Mouse (Mus musculus): ENCODE measurements around the gene Pdzrn3.

Gene Pdzrn3

GRCm38 (mm10) chr6:101259411-101259810 lies 118.3 kb downstream of the Pdzrn3 start:
- no peak for DNase-seq (ENCODE audit: low read depth, low spot score)

- no peak for DNase-seq (ENCODE audit: low read depth, low spot score)
Measured at GRCm38 (mm10) chr6:101257418-101257817, 120.3 kb downstream of the Pdzrn3 start.

GRCm38 (mm10) chr6:101254652-101255051 lies 123.0 kb downstream of the Pdzrn3 start:
- DNase-seq (ENCODE audit: low read depth, low spot score), result no peak

GRCm38 (mm10) chr6:101251916-101252603 lies 125.6 kb downstream of the Pdzrn3 start:
- DNase-seq (ENCODE audit: low read depth, low spot score), result no peak

GRCm38 (mm10) chr6:101251160-101251559 lies 126.5 kb downstream of the Pdzrn3 start:
- DNase-seq (ENCODE audit: low read depth, low spot score), result no peak

- DNase-seq (ENCODE audit: low read depth, low spot score), result no peak
Measured at GRCm38 (mm10) chr6:101246137-101246536, 131.6 kb downstream of the Pdzrn3 start.

- no peak for DNase-seq (ENCODE audit: low read depth, low spot score)
Measured at GRCm38 (mm10) chr6:101244355-101244754, 133.3 kb downstream of the Pdzrn3 start.

GRCm38 (mm10) chr6:101243189-101243815 lies 134.4 kb downstream of the Pdzrn3 start:
- no peak for DNase-seq (ENCODE audit: low read depth, low spot score)

GRCm38 (mm10) chr6:101236641-101237246 lies 141.0 kb downstream of the Pdzrn3 start:
- no peak for DNase-seq (ENCODE audit: low read depth, low spot score)

- no peak for DNase-seq (ENCODE audit: low read depth, low spot score)
Measured at GRCm38 (mm10) chr6:101236230-101236629, 141.5 kb downstream of the Pdzrn3 start.

- DNase-seq (ENCODE audit: low read depth, low spot score), result no peak
Measured at GRCm38 (mm10) chr6:101234349-101234748, 143.3 kb downstream of the Pdzrn3 start.

- no peak for DNase-seq (ENCODE audit: low read depth, low spot score)
Measured at GRCm38 (mm10) chr6:101233680-101234079, 144.0 kb downstream of the Pdzrn3 start.

- no peak for DNase-seq (ENCODE audit: low read depth, low spot score)
Measured at GRCm38 (mm10) chr6:101227294-101227855, 150.3 kb downstream of the Pdzrn3 start.

GRCm38 (mm10) chr6:101220307-101220706 lies 157.4 kb downstream of the Pdzrn3 start:
- no peak for DNase-seq (ENCODE audit: low read depth, low spot score)

GRCm38 (mm10) chr6:101219004-101219403 lies 158.7 kb downstream of the Pdzrn3 start:
- no peak for DNase-seq (ENCODE audit: low read depth, low spot score)

GRCm38 (mm10) chr6:101218197-101218596 lies 159.5 kb downstream of the Pdzrn3 start:
- no peak for DNase-seq (ENCODE audit: low read depth, low spot score)

GRCm38 (mm10) chr6:101217756-101218155 lies 159.9 kb downstream of the Pdzrn3 start:
- DNase-seq (ENCODE audit: low read depth, low spot score), result no peak

GRCm38 (mm10) chr6:101215436-101215791 lies 162.3 kb downstream of the Pdzrn3 start:
- no peak for DNase-seq (ENCODE audit: low read depth, low spot score)

- no peak for DNase-seq (ENCODE audit: low read depth, low spot score)
Measured at GRCm38 (mm10) chr6:101214734-101215435, 162.8 kb downstream of the Pdzrn3 start.

- DNase-seq (ENCODE audit: low read depth, low spot score), result no peak
Measured at GRCm38 (mm10) chr6:101213066-101213465, 164.6 kb downstream of the Pdzrn3 start.

- DNase-seq (ENCODE audit: low read depth, low spot score), result no peak
Measured at GRCm38 (mm10) chr6:101212086-101212485, 165.6 kb downstream of the Pdzrn3 start.

- DNase-seq (ENCODE audit: low read depth, low spot score), result no peak
Measured at GRCm38 (mm10) chr6:101211361-101211841, 166.3 kb downstream of the Pdzrn3 start.

Data from WW6 (cell line).